Mouse (Mus musculus) left cerebral cortex, postnatal 4 days (tissue): ENCODE data around the gene Cckbr. TPM values are rescaled to one million over a fixed set of nuclear protein-coding genes. Genes with fewer than 3 reads are reported as not detected.
"Not testable (repeated sequence)": the region's sequence is repeated elsewhere in the genome, so short reads cannot be mapped to it uniquely, and the experiment has no call there.

Experiments
- DNase-seq: peaks from one replicate; pipeline ENCODE4 v3.0.0-alpha.2; 2022
- intact Hi-C: fragments of 180-260 bp; cut with DNase I; formaldehyde crosslinking; loops from one replicate; pipeline ENCODE4 v1.15.1; 2025
- total RNA-seq, 2 experiments: library from RNA; stranded (reverse); gene quantifications; 2 replicates each; pipeline ENCODE4 v1.2.3; 2021

Gene Cckbr
- total RNA-seq, 2 experiments from 2014 or later: 4.2 to 6.1 TPM

DNA sequence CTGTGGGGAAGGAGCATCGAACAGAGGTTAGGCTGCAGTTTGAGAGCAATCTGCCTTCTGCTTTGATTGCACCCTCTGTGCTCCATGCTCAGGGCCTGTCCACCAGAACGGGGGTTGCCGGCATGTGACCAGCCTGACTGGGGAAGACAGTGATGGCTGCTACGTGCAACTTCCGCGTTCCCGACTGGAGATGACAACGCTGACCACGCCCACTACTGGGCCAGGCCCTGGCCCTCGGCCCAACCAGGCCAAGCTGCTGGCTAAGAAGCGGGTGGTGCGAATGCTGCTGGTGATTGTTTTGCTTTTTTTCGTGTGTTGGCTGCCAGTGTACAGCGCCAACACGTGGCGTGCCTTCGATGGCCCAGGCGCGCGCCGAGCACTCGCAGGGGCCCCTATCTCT is 9.3 kb downstream of the Cckbr start:
- DNase-seq: no peak
- intact Hi-C loops: no loop called here

DNA sequence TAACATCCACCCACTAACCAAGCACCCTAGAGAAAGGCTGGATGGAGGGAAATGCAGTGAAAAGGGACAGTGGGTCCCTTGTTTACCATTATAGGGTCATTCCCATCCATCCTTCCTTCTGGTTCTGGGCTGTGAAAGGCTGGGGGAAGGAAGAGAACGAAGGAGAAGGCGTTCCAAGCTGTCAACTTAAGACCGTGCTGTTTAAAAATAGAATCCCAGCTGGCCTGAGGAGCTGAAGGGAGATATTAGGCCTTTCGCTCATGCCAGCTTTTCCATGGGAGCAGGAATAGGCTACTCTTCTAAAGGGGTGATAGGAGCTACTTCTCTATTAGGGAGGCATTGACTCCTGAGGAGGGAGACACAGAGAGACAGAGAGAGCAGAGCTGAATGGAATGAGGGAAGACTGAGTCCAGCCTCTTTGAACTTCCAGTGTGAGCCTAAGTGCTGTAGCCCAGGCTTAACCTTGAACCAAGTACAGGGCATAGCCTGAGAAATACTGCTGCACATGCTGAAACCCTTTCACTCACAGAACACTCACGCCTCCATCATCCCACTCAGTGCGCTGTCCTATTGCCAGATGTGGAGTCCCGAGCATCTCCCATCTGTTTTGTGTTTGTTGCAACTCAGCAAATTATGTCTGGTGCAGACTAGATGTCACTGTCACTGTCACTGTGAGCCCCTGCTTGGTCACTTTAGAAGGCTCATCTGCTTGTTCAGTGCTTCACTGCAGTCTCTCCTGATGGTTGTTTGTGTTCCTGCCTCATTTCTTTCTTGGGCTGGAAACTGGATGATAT is 12.6 kb downstream of the Cckbr start:
- intact Hi-C loops: no loop called here
- DNase-seq: no peak

DNA sequence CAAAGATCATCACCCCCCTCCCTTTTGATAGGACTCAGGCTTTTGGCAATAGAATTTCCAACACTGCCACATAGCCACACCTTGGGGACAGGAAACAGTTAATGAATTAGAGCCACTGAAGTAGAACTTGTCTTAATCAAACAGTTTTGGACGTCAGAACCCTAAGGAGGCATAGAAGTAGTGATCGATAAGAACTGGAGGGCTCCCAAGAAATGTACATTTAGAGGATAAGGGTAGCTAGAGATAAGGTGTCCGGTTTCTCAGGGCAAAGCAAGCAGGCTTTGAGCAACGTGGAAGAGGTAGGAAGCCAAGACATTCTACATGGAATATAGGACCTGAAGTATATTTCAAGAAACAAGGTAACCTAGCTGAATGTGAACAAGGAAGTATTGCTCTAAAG is 15.9 kb downstream of the Cckbr start:
- DNase-seq: no peak
- intact Hi-C loops: no loop called here

DNA sequence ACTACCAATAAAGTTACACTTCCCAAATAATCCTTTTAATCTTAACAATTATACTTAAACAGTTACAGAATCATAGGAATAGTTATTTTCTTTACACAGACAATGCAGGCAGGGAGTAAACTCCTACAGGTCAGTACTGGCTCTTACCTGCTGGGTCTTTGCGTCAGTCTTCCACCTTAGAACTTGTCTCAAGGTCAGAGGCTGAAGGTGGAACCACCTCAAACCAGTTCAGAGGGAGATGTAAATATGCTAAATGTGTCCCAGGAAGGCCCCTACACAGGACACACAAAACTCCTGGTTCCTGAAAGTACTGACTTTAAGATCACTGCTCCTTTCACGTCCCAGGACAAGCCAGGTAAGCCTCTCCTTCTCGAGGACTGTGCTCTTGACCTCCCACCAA is 19.5 kb downstream of the Cckbr start:
- DNase-seq: no peak
- intact Hi-C loops: no loop called here

DNA sequence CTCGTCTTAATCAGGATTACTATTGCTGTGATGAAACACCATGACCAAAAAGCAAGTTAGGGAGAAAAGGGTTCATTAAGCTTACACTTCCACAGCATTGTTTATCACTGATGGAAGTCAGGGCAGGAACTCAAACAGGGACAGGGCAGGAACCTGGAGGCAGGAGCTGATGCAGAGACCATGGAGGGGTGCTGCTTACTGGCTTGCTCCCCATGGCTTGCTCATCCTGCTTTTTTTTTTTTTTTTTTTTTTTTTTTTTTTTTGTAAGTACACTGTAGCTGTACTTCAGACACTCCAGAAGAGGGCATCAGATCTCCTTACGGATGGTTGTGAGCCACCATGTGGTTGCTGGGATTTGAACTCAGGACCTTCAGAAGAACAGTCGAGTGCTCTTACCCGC is 27.8 kb downstream of the Cckbr start:
- intact Hi-C loops, DNase-seq: not testable (repeated sequence)

DNA sequence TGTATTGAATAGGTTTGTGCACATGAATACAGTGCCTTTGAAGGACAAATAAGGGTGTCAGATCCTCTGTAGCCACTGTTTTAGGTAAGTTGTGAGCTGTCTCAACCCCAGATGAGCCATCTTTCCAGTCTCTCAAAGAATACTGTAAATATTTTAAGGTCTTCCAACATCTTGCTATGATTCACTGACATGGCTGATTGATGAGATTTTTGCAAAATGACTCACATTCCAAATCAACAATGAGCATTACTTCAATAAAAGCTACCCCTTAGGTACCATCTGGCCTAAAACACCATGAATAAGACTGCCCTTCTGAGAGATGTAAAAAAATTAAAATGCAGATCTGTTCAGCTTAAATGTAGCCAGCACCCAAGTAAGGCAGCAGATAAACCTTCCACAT is 33.0 kb downstream of the Cckbr start:
- intact Hi-C loops: no loop called here
- no peak for DNase-seq

DNA sequence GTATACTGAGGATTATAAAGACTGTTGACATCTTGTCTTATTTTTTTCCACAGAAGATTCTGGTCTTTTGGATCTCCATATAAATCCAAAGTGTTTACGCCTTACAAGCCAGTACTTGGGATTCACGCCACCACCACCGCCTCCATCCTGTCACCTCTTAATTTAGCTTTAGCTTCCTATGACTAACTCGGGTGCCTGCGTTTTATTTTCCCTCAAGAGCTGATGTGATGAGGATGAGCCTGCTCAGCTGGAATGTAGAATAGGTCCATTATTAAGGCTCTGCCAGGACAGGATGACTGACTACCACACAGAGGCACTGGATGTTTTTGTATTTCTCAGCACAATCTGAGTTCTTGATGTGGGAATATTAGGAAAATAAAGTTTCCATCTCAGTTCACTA is 40.0 kb downstream of the Cckbr start:
- DNase-seq, intact Hi-C loops: not testable (repeated sequence)

DNA sequence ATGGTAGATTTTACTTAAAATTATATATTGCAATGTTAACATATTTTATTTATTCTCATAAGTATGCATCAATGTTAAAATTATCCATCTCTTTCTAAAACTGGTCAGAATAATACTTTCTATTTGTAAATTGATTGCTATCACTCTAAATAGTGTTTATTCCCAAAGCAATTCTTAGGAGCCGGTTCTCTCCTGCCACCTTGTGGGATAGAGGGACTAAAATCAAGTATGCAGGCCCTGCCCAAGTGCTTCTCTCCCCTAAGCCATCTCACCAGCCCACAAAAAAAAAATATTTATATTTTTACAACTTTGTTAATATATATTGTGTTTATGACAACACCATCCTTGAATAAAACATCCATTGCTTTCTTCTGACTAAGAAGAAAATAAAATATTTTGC is 47.1 kb downstream of the Cckbr start:
- intact Hi-C loops: loop anchor here (10.0 kb wide), 1 partner anchor 298 kb away; no protein-coding TSS in a partner anchor
- DNase-seq: no peak

DNA sequence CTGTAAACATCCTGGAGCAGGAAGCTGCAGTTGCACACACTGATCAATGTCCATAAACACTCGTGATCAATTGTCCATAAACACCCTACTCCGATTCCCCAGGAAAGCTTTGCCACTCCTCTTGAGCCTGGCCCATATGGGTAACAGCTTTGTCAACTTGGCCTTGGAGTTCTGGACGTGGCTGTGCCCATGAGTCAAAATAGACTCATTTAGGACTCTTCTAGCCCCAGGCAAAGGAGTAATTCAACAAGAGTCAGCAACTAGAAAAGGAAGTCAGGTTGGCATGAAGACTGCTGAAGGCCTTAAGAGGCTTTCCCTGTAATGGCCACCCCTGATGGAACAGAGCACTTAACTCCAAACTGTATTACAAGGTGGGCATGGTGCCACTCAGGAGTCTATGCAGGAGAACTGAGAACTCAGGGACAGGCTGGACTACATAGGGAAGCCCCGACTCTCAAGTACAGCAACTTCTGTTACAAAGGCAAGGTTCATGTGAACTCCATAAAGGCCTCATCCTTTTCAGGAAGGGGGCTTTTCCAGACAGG is 49.3 kb downstream of the Cckbr start:
- DNase-seq: no peak
- intact Hi-C loops: loop anchor here (5.0 to 10.0 kb wide), 2 partner anchors 63 to 300 kb away; no protein-coding TSS in a partner anchor

DNA sequence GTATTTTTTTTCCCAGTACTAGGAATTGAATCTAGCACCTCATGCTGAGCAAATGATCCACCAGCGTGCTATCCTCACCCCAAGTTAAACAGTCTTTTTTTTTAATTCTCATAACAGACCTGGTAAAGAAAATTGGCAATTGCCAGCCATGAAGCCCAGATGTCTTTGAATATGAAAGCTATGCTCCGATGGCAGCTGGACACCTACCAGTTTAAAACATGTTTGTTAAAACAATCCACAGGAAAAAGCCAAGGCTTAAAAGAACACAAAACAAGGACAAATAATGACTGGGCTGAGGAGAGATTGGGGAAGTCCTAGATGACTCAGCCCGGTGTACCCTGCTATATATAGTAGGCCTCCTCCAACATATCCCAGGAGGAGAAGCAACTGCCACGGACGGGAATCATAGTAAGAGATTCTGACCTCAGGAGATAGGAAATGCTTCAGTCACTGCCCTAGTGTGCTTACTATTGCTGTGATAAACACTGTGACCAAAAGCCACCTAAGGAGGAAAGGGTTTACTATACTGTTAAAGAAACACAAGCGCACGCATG is 49.9 kb downstream of the Cckbr start:
- intact Hi-C loops: loop anchor here (5.0 to 10.0 kb wide), 2 partner anchors 63 to 301 kb away; no protein-coding TSS in a partner anchor
- no peak for DNase-seq

DNA sequence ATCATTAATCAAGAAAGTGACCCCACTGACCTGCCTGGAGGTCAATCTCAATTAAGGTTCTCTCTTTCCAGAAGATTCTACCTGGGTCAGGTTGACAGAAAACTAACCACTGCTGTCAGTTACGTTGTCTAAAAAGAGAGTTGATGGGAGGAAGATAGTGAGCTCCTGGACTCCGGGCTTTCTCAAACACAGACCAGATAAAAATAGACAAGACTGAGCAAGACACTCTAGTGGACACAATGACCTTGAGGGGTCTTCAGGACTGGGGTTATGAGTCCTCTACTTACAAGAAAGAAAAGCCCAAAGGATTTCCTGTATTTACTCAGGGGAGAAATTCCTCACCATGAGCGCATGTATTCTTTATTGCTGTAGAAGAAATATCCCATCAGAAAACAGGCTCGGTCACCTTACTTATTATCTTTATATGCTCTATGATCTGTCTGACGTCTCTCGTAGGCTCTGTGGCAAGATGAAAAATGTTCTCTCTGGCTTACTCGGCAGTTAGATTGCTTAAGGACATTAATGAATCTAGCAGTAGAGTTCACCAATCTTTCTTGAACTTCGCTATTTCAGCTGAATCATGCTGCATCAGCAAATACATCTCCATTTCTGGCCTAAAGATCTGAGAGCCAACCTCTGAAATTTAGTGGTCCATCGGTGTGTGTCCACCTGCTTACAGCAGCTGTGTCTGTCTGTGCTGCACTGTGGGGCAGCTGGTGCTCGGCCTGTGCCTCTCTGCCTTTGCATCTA is 51.3 kb downstream of the Cckbr start:
- DNase-seq: no peak
- intact Hi-C loops: loop anchor here (5.0 to 10.0 kb wide), 2 partner anchors 65 to 302 kb away; no protein-coding TSS in a partner anchor

DNA sequence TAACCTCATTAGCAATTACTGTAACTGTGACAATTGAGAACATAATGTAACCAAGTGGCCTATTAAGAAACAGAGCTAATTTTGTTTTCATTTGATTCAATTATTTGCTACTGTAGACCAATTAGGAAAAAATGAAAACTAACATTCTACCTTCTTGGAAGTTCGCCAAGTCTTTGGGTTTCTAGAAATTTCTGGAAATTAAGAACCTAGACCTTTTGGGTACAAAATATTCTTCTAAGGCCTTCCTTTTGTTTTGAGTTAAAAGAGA is 51.8 kb downstream of the Cckbr start:
- DNase-seq: no peak
- intact Hi-C loops: loop anchor here (5.0 to 10.0 kb wide), 2 partner anchors 65 to 303 kb away; no protein-coding TSS in a partner anchor

DNA sequence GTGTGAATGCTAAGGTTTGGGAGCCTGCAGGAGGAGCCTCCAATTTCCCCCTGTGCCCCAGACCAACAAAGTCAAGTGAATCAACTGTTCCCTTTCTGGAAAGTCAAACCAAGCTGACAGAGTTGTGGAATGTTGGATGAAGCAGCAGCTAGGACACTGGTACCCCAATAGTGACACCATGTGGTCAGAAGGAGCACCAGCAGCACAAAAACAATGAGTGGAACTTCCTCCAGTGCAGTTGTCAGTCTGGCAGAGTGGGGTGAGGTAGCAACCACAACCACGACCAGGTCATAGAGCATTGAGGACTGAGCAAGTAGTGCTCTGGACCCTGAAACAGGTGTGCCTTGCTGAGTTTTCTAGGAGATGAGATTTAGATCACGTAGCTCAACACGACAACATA is 52.3 kb downstream of the Cckbr start:
- intact Hi-C loops: loop anchor here (5.0 to 10.0 kb wide), 2 partner anchors 66 to 303 kb away; no protein-coding TSS in a partner anchor

DNA sequence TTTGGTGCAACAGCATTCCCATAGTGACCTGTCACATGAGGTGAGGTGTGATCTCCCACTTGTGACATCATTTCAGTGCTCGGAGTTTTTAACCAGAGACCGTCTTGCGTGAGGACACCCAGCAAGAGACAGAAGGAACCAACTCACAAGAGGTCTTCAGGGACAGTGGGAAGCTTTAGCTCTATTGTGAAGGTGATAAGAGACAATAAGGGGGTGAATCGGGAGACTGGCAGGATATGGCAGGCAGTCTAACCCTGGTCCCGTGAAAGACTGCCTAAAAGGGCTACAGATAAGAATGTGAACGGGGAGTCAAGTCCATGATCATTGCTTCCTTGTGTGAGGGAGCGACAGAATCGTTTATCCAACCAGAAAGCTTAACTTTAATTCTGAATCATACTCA is 52.8 kb downstream of the Cckbr start:
- intact Hi-C loops: loop anchor here (5.0 to 10.0 kb wide), 2 partner anchors 66 to 304 kb away; no protein-coding TSS in a partner anchor
- DNase-seq: no peak

More for the DNA sequence above, 52.3 kb downstream of the Cckbr start:
- peak; percentile 10 for DNase-seq

DNA sequence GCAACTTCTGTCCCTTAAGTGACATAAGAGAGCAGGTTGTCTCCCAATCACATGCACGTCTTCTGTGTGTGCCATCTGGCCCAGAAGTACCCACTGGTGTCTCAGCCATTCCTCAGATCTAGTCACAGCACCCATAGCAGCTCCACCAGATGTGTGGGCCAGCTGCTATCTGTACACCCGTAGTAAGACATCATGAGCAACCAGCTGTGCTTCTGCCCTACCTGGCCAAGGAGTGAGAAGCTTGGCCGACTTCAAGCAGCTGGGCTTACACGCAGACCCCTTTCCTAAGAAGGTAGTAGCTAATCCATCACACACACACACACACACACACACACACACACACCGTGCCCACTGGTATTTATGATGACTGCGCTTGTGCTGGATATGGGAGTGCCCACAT is 53.7 kb downstream of the Cckbr start:
- intact Hi-C loops: loop anchor here (5.0 to 10.0 kb wide), 2 partner anchors 67 to 304 kb away; no protein-coding TSS in a partner anchor
- no peak for DNase-seq

DNA sequence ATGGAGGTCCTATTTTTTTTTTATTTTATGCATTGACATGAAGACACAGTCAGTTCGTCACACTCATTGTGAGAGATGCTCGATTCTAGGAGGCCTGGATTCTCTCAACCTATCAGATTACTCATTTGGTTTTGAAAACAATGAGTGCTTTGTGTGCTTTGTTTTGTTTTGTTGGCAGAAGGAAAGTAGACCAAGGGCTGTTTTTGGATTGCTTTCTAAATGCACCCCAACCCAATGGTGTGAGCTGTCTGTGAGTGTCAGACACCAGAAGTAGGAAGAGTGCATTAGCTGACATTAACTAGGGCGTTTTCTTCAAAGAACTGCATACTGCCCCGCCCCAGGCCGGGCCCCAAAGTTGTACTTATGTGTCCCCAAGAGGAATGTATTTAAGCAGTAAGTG is 54.5 kb downstream of the Cckbr start:
- DNase-seq: no peak
- intact Hi-C loops: no loop called here

DNA sequence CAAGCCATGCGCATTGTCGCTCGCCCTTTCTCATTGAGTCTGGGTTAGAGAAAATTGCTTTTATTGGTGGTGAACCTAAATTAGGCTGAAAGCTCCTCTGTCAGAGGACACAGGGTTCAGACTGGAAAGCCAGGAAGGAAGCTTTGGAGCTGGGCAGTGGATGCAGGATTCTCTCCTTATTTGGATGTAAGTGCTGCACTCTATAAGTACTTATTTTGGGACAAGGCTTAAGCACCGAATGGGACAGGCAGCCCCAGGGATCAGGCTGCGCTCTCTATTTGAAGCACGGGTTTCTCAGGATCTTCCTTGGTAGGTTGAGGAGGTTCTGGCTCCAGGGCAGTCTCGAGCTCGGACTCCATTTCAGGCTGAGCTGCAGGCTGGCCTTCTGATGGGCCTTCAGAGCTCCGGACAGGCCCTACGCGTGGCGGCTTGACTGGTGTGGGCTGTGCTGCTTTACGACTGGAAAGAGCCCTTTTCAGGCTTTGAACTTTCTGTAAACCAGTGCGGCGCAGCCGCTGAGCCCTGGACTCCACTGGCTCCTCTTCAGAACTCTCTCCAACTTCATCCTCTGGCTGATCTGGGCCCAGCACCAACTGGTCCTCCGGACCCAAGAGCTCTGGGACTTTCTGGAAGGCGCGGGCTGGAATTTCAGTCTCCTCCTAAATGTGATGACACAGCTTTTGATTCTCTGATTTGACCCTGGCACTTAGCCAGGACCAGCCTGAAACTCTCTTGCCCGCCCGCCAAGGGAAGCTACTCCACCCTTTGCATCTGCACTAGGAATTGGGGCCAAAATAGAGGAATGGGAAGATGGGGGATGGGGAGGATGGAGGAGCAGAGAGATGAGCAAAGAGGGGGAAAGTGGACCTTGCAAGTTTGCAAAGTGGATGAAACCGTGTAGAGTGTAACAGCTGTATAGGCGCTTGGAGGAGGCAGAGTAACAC is 55.3 kb downstream of the Cckbr start:
- peak; percentile 67 for DNase-seq
- intact Hi-C loops: no loop called here

DNA sequence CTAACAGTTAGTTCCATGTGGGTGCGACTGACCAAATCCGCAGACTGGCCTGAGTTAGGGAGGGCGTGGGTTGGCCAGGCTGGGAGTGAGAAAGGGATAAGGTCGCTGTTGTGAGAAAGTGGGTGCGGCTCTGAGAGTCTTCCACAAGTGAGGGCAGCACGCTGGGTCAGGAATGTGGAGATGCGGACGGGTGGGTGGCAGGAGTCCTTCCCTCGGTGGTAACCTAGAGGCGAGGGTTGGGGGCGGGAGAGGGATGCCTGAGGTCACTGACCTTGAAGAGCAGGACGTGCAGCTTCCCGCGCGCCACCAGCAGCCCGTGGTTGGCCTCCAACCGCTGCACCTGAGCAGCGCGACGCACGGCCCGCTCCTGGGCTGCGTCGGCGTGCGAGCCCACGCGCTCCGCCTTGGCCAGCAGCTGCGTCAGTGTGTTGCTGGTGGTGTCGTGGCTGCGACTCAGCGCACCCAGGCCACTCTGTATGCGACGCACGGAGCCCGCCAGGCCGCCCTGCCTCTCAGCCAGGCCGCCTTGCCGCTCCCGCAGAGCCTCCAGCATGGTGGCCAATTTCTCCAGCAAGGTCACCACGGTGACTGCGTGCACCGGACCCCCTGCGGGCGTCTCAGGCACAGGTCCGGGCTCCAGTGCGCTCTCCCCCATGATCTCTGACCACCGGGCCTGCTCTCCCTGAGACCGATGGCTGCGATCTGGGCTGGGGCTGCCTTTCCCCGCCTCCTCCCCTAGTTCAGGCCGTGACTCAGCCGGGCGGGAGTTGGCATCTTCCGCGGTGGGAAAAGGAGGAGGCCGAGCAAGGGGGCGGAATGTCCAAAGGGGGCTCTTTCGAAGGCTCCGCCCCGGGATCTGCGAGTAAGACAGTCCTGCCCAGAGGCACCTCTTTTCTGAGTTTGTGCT is 56.2 kb downstream of the Cckbr start, which contains the start of gene Cavin3:
Gene Cavin3, minus strand, starts transcription at position 796 of the 907 bp plus-strand sequence.
- DNase-seq: peak; percentile 83
- intact Hi-C loops: no loop called here

DNA sequence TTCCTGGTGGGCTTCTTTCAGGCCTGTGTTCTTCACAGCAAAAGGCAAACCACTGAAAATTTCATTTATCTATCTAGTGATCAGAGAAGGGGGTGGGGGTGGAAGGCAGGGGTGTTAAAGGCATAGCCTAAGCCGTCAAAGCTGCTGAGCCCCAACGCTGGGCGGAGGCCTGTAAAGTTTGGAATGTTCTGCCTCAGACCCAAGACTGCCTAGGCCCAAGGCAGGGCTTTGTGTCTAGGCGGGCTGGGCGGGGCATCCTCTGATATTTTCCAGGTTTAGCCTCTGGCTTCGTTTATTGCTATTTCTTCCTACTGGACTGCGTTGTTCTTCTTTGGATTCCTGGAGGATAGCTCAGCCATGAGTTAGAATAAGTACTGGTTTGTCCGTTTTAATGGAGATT is 56.9 kb downstream of the Cckbr start:
- intact Hi-C loops: no loop called here
- DNase-seq: no peak
